Mouse (Mus musculus) cerebral cortex, adult 2 months (tissue): ENCODE results near the gene Kcne1.

Source experiments
- WGBS: fragments of 180-500 bp; shearing (Covaris S2); methylation state at CpG from one replicate; pipeline ENCODE4 v1.1.7; 2018; 5-methylcytosine and 5-hydroxymethylcytosine counted together

Gene Kcne1

GRCm38 (mm10) chr16:92359229-92359628 lies at the start of gene Kcne1:
TSS of gene Kcne1 (minus strand) at chr16:92359468.
- WGBS, result 74% methylated on average over 9 of the region's 9 CpGs

- 82% methylated on average over 2 of the region's 2 CpGs for WGBS
Measured at GRCm38 (mm10) chr16:92407883-92408282, 48.6 kb upstream of the Kcne1 start.

DNA sequence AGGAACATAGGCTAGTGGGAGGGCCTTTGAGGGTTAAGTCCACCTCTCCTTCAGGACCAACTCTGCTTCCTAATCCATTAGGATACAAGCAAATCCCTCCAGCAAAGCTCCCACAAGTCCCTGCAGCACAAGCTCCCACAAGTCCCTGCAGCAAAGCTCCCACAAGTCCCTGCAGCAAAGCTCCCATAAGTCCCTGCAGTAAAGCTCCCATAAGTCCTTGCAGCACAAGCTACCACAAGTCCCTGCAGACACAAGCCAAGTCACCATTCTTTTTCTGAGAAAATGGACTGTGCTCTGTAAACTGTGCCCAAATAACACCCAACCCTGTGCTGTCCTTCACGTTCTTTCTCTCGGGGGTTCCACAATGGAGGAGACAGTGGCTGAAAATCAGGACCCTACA lies 44.9 kb upstream of the Kcne1 start:
- whole genome bisulfite sequencing, result 95% methylated on average over 2 of the region's 2 CpGs

DNA sequence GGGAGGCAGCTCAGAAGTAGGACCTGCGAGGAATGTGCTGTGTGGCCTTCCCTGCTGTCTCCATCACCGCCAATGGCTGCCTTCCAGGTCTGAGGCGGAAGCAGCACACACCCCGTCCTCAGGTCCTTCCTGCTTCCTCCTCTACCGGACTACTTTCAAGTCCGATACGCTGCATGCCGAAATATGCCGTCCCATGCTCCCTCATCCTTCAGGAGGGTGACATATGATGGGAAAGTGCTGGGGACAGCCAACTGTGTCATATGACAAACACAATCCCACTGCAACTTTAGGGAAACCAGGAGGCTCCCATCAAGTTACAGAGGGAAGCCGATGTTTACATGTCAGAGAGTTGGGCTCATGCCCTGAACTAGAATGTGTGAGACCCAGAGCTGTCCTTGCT lies 43.8 kb upstream of the Kcne1 start:
- 64% methylated on average over 10 of the region's 10 CpGs for WGBS

GRCm38 (mm10) chr16:92402216-92402615 lies 42.9 kb upstream of the Kcne1 start:
- WGBS, result 54% methylated on average over 8 of the region's 8 CpGs

- 48% methylated on average over 10 of the region's 10 CpGs for WGBS
Measured at GRCm38 (mm10) chr16:92401206-92401605, 41.9 kb upstream of the Kcne1 start.

DNA sequence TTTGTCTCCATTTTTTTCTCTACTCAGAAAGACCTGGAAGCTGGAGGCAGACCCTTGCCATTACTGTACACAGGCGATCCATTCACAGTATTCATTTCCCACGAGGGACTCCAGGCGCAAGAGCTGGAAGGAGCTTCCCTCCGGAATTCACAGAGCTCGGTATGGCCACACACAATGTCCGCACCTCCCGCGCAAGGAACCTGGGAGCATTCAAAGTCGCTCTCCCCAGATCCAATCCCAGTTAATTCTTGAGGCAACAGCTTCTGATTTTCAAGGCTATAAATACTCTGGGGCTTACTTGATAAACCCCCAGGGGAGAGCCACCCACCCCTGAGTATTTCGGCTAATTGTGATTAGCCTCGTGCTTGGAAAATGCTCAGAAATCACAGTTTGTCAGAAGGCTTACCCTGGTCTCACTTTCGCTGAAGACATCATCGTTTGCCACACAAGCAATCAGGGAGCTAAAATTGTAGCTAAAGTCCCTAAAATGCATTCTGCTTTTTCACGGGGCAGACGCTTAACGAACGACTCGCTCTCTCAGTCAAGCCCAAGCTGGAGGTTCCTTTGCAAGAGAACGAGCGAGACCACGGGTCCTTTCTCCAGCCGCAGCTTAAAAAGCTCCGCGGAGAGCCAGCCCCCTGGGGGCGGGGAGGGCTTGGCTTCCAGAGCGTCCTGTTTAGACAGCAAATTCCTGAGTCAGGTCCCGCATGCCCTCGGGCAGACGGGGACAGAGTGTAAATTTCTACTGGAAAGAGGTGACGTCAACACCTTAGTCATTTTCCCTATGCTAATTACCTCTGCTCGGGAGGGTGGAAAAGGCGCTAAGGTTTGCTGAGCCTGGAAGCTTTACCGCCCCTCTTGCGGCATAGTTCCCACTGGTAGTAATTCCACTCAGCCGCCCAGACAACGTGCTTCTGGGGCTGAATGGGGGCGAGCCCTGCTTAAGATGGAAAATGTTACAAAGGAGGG lies 40.5 kb upstream of the Kcne1 start:
- 3% methylated on average over 37 of the region's 37 CpGs for WGBS

- WGBS, result 67% methylated on average over 6 of the region's 6 CpGs
Measured at GRCm38 (mm10) chr16:92398574-92399118, 39.4 kb upstream of the Kcne1 start.

- 71% methylated on average over 10 of the region's 10 CpGs for WGBS
Measured at GRCm38 (mm10) chr16:92397745-92398573, 38.7 kb upstream of the Kcne1 start.

GRCm38 (mm10) chr16:92393732-92394131 lies 34.5 kb upstream of the Kcne1 start:
- 99% methylated on average over 3 of the region's 3 CpGs for WGBS

- WGBS, result 60% methylated on average over 10 of the region's 10 CpGs
Measured at GRCm38 (mm10) chr16:92387692-92388091, 28.4 kb upstream of the Kcne1 start.

DNA sequence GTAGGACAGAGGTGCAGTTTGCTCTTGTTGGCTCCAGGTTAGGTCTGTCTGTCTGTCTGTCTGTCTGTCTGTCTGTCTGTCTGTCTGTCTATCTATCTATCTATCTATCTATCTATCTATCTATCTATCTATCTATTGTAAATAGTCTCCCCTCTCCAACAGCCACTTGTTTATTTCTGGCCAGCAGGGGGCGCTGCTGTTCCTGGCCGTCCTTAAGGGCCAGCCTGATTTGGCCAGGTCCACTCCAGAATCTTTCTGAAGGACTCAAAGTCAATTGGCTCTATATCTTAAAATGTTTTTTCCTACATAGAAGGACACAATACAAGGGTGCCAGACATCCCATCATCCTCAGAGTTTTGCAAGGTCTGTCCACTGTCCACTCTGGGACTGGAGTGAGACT lies 25.8 kb upstream of the Kcne1 start:
- WGBS, result 8% methylated on average over 2 of the region's 2 CpGs

- 27% methylated on average over 6 of the region's 6 CpGs for WGBS
Measured at GRCm38 (mm10) chr16:92382508-92382907, 23.2 kb upstream of the Kcne1 start.

GRCm38 (mm10) chr16:92381092-92381491 lies 21.8 kb upstream of the Kcne1 start:
- 77% methylated on average over 6 of the region's 6 CpGs for WGBS

GRCm38 (mm10) chr16:92376976-92377375 lies 17.7 kb upstream of the Kcne1 start:
- WGBS, result 69% methylated on average over 6 of the region's 6 CpGs

DNA sequence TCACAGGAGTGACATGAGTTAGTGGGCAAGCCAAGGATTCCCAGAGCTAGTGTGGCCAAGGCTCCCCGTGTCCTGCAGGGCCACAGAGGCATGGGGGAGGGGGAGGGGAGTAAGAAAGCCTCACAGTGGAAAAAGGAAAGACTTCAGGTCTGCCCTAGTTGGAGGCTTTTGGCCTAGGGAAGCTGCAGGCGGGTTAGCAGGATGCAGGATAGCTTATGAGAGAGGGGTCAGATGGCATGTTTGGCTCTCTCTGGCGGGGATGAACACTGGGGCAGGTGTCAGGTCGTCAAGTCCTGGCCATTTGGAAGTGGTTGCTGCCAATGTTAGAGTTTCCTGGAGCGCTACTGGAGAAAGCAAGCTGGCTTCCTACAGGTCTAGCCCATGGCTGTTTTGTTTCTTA lies 12.4 kb upstream of the Kcne1 start:
- WGBS, result 66% methylated on average over 5 of the region's 5 CpGs

DNA sequence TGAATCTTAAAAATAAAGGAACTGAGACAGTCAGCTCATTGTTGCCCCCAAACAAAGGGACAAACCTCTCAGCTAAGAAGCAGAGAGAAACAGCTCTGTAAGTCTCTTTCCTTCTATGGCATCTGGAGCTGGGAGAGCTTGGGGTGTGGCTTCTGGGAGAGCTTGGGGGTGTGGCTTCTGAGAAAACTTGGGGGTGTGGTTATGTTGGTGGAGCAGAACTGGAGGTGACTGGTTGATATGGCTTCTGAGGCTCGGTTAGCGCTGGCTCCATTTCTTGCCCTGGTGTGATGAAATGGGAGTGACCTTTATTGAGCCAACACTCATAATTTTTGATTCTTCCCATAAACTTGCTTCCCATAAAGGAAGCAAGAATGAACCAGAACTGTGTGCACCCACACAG lies 10.0 kb upstream of the Kcne1 start:
- WGBS, result 80% methylated on average over 2 of the region's 2 CpGs

- 71% methylated on average over 7 of the region's 7 CpGs for WGBS
Measured at GRCm38 (mm10) chr16:92365477-92365876, 6.2 kb upstream of the Kcne1 start.

- WGBS, result 60% methylated on average over 7 of the region's 7 CpGs
Measured at GRCm38 (mm10) chr16:92360711-92361110, 1.4 kb upstream of the Kcne1 start.

DNA sequence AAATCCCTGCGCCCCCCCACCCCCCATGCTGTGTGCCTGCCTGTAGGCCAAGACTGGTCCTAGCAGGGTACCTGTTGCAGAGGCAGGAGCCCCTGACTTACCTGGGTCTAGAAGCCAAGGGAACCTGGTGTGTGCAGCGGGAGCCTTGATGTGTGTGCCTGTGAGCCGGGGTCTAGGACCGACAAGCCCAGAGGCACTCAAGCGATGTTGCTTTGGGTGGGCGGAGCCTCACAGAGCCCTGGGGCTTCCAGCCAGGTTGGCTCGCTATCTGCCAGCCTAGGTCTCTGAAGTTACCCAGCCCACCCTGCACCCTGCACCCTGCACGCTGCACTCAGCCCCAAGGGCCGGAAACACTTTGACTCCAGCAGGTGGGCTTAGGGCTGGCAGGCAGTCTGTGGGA lies 534 bp downstream of the Kcne1 start:
- WGBS, result 43% methylated on average over 9 of the region's 9 CpGs

DNA sequence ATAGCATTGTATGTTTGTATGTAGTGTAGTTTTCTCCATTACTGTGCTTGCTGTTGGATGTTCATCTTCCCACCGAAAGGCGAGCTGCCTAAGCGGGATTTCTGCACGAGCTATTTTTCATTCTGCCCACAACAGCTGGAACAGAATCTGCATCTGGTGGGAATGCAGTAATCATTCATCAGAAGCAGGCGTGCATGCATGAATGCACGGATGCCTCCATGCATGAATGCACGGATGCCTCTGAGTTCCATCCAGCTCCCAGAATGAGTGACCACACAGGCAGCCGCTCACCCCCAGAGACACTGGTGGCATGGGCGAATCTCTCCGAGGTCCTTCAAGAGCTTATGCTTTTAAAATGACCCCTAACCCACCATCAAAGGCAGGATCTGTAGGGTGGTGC lies 1.7 kb downstream of the Kcne1 start:
- 79% methylated on average over 10 of the region's 10 CpGs for WGBS

DNA sequence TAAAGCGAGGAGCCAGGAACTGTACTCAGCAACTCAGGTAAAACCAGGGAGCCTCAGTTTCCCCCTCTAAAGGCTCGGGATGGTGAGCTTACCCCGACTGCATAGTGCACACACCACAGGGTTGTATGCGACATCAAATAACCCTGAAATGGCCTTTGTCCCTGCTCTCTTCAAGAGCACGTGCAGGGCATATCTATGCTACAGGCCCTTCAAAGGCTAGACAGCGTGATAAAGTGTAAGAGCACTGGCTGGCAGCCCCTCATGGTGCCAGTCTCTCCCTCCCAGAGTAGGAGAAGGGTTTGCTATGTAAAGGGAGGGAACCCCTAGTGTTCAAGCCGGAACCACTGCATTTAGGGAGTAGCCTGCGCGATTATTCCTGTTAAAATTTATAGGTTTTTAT lies 2.2 kb downstream of the Kcne1 start:
- 90% methylated on average over 9 of the region's 9 CpGs for WGBS
